Mouse (Mus musculus) liver, embryonic 16.5 days (tissue): ENCODE data around the gene Gpr4. TPM values are rescaled to one million over a fixed set of nuclear protein-coding genes. Genes with fewer than 3 reads are reported as not detected.
A peak's percentile ranks its signal among the peaks of the same experiment; 100 is the strongest.

Experiments used
- ATAC-seq: fragments of 200-750 bp; cut with Nextera tagmentation; 2 replicates; pipeline ENCODE4 v1.8.0; 2017; ENCODE audit warnings: low read depth, mild to moderate bottlenecking, moderate number of reproducible peaks, moderate library complexity
- H3K27ac ChIP-seq: fragments of 300-500 bp; sonication (generic); 2 replicates; pipeline ENCODE4 v1.5.1; 2014; ENCODE audit warnings: mild to moderate bottlenecking, low read length
- H3K27me3 ChIP-seq: fragments of 300-500 bp; sonication (generic); 2 replicates; pipeline ENCODE4 v1.6.1; 2014; ENCODE audit warnings: low read depth, low read length, mixed read lengths; ENCODE audit not compliant: control insufficient read depth, insufficient read depth
- H3K36me3 ChIP-seq: fragments of 300-500 bp; sonication (generic); 2 replicates; pipeline ENCODE4 v1.6.1; 2014; ENCODE audit warnings: mild to moderate bottlenecking; ENCODE audit not compliant: control insufficient read depth, insufficient read depth
- H3K4me1 ChIP-seq: fragments of 300-500 bp; sonication (generic); 2 replicates; pipeline ENCODE4 v1.6.1; 2014; ENCODE audit warnings: low read depth, low read length, mixed read lengths; ENCODE audit not compliant: control insufficient read depth
- H3K4me2 ChIP-seq: fragments of 300-500 bp; sonication (generic); 2 replicates; pipeline ENCODE4 v1.6.1; 2014; ENCODE audit warnings: low read depth, low read length, mixed read lengths
- H3K4me3 ChIP-seq: fragments of 300-500 bp; sonication (generic); 2 replicates; pipeline ENCODE4 v1.5.1; 2014; ENCODE audit warnings: low read depth, mild to moderate bottlenecking, low read length
- H3K9ac ChIP-seq: fragments of 300-500 bp; sonication (generic); 2 replicates; pipeline ENCODE4 v1.6.1; 2014; ENCODE audit warnings: low read depth, low read length
- H3K9me3 ChIP-seq: fragments of 300-500 bp; sonication (generic); replicated peaks from 2 replicates; pipeline ENCODE4 v1.6.1; 2016; ENCODE audit warnings: low read length; ENCODE audit not compliant: control insufficient read depth
- WGBS: fragments of 180-500 bp; shearing (Covaris S2); extraction: QIAGEN DNeasy Blood & Tissue Kit; methylation state at CpG from one replicate; pipeline ENCODE4 v1.1.7; 2014; ENCODE audit not compliant: insufficient replicate concordance; 5-methylcytosine and 5-hydroxymethylcytosine counted together
- polyA plus RNA-seq: library from polyadenylated mRNA; unstranded; fragments of >200 nt; fragmentation: Nextera tagmentation; extraction: Ambion mirVana; gene quantifications from 2 replicates; pipeline ENCODE4 v1.2.1, GENCODE M21; 2015

Gpr4 gene
- polyA plus RNA-seq, 1 experiment from 2014 or later: 0.60 TPM

DNA sequence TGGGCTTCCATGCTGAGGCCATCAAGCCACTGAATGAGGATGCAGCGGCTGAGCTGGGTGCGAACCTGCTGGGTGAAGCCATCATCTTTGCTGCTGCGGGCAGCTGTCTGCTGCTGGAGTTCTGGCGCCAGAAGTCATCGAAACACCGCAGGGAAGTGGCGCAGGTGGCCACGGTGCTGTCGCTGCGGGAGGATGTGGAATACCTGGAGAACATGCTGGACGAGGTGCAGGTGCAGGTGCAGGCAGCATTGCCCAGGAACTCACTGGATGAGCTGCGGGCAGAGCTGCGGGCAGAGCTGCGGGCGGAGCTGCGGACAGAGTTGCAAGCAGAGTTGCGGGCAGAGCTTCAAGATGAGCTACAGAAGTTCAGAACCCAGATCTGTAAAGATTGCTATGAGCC, 43.1 kb downstream of the Gpr4 start:
- Histone ChIP-seq H3K4me3 (no peak overlapping the region), H3K36me3 (peaks cover 17% of the 10 kb centered on the region), H3K27me3 (no peaks in the 10 kb centered on the region), H3K9me3 (no peaks in the 10 kb centered on the region), H3K27ac (no peak overlapping the region), H3K9ac (no peak overlapping the region), H3K4me1 (peaks cover 22% of the 10 kb centered on the region), H3K4me2 (no peak overlapping the region)
- 90% methylated on average over 16 of the region's 17 CpGs for WGBS
- ATAC-seq: no peak

DNA sequence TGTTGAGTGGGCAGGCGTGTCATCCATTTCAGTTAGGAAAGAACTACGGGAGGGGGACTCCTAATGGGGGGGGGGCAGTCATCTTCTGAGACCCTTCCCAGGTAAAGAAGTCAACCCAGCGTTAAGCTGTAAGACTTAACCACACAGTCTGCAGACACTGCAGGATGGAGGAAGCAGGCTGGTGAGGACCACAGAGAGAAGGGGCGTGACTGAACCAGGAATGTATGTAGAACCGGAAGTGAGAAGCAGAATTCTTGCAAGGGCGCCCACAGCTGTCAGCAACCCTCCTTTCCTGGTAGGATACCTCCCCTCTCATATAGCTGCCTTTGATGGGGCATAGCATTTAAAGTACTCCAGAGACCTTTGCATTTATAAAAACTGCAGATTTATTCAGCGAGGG, 44.2 kb downstream of the Gpr4 start:
- peaks cover 22% of the 10 kb centered on the region for H3K4me1 ChIP-seq
- no peaks in the 10 kb centered on the region for H3K9me3 ChIP-seq
- H3K9ac ChIP-seq: no peak overlapping the region
- ATAC-seq: no peak
- 64% methylated on average over 7 of the region's 7 CpGs for WGBS
- peaks cover 27% of the 10 kb centered on the region for H3K36me3 ChIP-seq
- H3K4me3 ChIP-seq: no peak overlapping the region
- H3K27ac ChIP-seq: no peak overlapping the region
- no peaks in the 10 kb centered on the region for H3K27me3 ChIP-seq
- no peak overlapping the region; the same call in 1 of the 2 replicates for H3K4me2 ChIP-seq

DNA sequence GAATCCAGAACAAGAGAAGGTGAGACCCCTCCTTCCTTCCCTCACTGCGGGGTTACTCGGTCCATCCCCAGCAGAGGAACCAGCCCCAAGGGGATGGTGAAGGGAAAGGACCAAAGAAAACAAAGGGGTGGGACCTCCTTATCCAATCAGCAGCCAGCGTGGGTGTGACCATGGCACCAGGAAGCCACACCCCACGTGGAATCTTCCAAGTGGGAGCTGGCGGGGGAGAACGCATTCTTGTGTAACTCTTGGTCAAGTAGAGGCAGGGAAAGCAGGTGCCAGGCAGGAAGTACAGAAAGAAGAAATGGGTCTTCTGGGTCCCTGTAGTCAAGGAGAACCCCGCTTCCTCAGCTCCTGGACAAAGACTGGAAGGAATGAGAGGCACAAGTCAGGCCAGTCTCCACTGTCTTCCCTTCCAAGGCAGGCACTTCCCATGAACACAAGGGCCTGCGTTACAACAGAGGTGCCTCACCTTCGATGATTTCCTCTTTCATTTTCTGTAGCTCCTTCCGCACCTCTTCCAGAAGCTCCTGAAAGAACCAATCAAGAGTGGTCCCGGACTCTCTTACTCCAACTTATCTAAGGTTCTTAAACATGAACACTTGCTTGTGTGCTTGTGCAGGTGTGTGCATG, 45.2 kb downstream of the Gpr4 start:
- peak overlapping the region; percentile 30 for H3K4me3 ChIP-seq
- H3K27ac ChIP-seq: peak overlapping the region; percentile 59
- ATAC-seq: peak; percentile 95
- 0 out of 2 replicates have a peak overlapping the region, but pooled peaks have one; percentile 3 for H3K9ac ChIP-seq
- H3K4me2 ChIP-seq: peak overlapping the region; percentile 50
- H3K4me1 ChIP-seq: peaks cover 22% of the 10 kb centered on the region
- no peaks in the 10 kb centered on the region for H3K9me3 ChIP-seq
- peaks cover 36% of the 10 kb centered on the region for H3K36me3 ChIP-seq
- no peaks in the 10 kb centered on the region for H3K27me3 ChIP-seq
- WGBS: 26% methylated on average over 11 of the region's 11 CpGs

DNA sequence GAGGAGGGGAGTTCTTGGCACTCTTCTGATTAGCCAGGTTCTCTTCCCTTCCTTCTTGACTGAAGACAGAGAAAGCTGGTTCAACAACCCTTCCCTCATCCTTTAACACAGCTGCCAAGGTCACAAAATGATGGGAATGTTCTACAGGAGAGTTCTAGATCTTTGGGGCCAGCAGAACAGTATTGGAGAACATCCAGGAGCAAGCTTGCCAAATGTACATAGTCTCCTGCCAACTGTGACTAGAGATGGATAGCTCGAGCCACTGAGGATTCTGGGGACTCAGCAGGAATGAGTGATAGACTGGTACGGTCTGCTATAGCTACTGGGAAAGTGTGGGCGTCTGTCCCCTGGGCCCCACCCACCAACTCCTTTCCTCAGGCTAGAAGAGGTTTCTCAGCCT, 46.0 kb downstream of the Gpr4 start:
- Histone ChIP-seq H3K27me3 (no peaks in the 10 kb centered on the region), H3K27ac (peak overlapping the region; percentile 59), H3K9ac (no peak overlapping the region), H3K4me3 (no peak overlapping the region; the same call in 1 of the 2 replicates), H3K4me2 (peak overlapping the region; percentile 50), H3K9me3 (no peaks in the 10 kb centered on the region), H3K36me3 (peaks cover 39% of the 10 kb centered on the region), H3K4me1 (peaks cover 22% of the 10 kb centered on the region)
- 60% methylated on average over 3 of the region's 3 CpGs for WGBS
- ATAC-seq: no peak

DNA sequence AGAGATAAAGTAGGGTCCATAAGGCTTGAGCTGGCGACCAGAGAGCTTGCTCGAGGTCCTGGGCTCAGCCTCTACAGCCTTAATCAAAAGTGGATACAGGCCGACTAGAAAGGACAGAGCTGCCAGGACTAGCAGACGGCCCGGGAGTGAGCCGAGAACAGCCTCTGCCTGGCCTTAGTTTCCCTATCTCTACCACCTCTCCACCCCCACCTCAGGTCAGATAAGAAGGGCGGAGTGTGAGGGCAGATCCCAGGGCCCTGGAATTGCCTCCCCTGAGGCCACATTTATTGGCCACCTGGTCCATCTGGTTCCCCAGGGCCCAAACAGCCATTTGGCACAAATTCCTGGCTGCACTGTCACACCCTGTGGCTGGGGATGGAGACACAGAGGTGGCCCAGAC, 52.8 kb downstream of the Gpr4 start:
- Histone ChIP-seq H3K9me3 (no peaks in the 10 kb centered on the region), H3K4me3 (peak overlapping the region; percentile 30), H3K4me2 (peak overlapping the region; percentile 73), H3K27me3 (no peaks in the 10 kb centered on the region), H3K4me1 (peaks cover 58% of the 10 kb centered on the region), H3K36me3 (peaks cover 35% of the 10 kb centered on the region), H3K9ac (peak overlapping the region; percentile 60), H3K27ac (peak overlapping the region; percentile 83)
- 18% methylated on average over 7 of the region's 7 CpGs for WGBS
- ATAC-seq: peak; percentile 83

DNA sequence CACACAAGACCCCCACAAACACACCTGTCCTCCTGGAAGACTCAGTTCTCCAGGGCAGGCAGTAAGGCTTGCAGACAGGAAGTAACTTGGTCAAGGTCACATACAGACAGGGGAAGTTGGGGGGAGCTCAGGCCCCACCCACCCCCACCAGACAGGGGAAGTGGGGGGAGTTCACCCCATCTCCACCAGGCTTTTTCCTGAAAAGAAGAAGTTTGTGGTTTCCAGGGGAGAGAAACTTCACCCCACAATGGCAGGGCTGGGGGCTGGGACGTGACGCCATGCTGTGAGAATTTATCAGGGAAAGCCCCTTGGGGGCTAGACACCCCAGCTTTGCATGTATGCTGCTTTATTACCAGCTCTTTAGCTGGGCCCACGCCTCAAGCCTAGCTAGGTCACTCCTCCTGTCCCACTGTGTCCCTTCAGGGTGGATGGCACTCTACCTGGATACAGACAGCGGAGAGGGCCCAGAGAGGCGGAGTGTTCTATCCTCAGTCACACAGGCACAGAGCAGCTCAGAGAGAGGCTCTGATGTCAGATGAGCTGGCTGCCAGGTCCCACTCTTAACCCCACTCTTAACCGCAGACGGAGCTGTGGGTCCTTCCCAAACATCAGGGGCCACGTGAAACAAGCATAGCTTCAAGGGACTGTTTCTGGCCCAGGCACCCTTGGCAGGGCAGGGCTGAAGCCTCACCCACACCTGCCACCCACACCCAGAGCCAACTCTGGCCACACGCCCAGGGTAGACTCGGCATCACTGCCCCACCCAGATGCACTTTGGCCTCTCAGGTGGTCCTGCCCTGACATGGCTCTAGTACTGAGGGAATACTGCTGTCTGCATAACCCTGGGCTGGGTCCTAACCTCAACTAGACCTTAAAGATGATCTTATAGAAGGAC, 53.8 kb downstream of the Gpr4 start:
- Histone ChIP-seq H3K9me3 (no peaks in the 10 kb centered on the region), H3K27me3 (no peaks in the 10 kb centered on the region), H3K4me1 (peaks cover 65% of the 10 kb centered on the region), H3K9ac (peak overlapping the region; percentile 60), H3K27ac (peak overlapping the region; percentile 83), H3K36me3 (peaks cover 25% of the 10 kb centered on the region), H3K4me3 (peak overlapping the region; percentile 33), H3K4me2 (peak overlapping the region; percentile 73)
- 0 out of 2 replicates have a peak, but pooled peaks have one; percentile 22 for ATAC-seq
- WGBS: 30% methylated on average over 10 of the region's 10 CpGs

DNA sequence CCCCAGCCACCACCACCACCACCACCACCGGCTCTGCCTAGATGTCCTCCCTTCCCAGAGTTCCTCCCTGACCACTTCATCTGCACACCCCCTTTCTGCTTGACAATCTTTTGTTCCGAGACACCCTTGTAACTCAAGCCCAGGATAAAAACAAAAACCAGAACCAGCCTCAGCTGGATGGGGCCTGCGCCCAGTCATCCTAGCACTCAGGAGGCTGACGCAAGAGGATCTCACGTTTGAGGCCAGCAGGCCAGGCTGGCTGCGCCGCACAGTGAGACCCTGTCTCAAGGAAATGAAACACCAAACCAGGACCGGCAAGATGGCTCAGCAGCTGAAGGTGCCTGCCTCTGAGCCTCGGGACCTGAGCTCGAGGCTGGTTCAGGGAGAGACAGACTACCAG, 54.7 kb downstream of the Gpr4 start:
- H3K4me1 ChIP-seq: peaks cover 65% of the 10 kb centered on the region
- ATAC-seq: no peak
- H3K9ac ChIP-seq: 0 out of 2 replicates have a peak overlapping the region, but pooled peaks have one; percentile 1
- H3K4me2 ChIP-seq: peak overlapping the region; percentile 73
- H3K4me3 ChIP-seq: no peak overlapping the region
- 37% methylated on average over 10 of the region's 10 CpGs for WGBS
- H3K9me3 ChIP-seq: no peaks in the 10 kb centered on the region
- H3K36me3 ChIP-seq: peaks cover 18% of the 10 kb centered on the region
- peak overlapping the region; percentile 83 for H3K27ac ChIP-seq
- no peaks in the 10 kb centered on the region for H3K27me3 ChIP-seq

DNA sequence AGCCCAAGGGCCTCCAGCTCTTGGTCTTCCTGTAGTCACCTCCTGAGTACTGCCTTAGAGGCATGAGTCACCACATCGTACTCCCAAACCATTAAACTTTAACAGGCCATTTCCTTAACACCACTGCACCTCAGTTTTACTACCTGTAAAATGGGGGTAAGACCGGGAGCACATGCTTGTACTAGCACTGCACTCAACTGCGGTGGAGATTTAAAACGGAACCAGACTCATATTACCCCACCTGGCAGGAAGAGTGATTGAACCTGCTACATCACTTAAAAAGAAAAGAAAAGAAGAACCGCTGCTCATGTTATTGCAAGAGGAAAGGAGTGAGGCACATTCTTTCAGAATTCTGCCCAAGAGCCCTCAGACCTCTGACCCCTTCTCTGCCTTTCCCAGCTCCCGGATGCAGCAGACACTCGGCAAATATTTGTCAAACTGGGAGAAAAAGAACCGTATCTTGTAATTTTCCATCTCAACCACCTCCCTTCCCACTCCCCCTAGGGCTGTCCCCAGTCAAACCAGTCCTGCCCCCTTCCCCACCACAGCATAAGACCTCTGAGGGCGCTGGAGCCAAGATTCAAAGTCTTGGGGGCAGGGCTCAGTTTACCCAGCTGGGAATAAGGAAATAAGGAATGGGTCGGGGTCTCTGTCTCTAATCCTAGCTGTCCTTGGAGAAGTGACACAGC, 56.8 kb downstream of the Gpr4 start:
- Histone ChIP-seq H3K4me1 (peaks cover 68% of the 10 kb centered on the region), H3K9me3 (no peaks in the 10 kb centered on the region)
- WGBS: 25% methylated on average over 10 of the region's 10 CpGs

More for the DNA sequence above, 56.8 kb downstream of the Gpr4 start:
- H3K4me3 ChIP-seq: peak overlapping the region; percentile 82
- H3K27me3 ChIP-seq: no peaks in the 10 kb centered on the region
- H3K27ac ChIP-seq: peak overlapping the region; percentile 98
- H3K4me2 ChIP-seq: peak overlapping the region; percentile 100
- H3K36me3 ChIP-seq: peaks cover 5% of the 10 kb centered on the region; the same call in 1 of the 2 replicates
- ATAC-seq: no peak
- peak overlapping the region; percentile 90 for H3K9ac ChIP-seq
